Mouse (Mus musculus): ENCODE results near the gene Olfr860.
"Not testable (repeated sequence)": the region's sequence is repeated elsewhere in the genome, so short reads cannot be mapped to it uniquely, and the experiment has no call there.

The Olfr860 gene

DNA sequence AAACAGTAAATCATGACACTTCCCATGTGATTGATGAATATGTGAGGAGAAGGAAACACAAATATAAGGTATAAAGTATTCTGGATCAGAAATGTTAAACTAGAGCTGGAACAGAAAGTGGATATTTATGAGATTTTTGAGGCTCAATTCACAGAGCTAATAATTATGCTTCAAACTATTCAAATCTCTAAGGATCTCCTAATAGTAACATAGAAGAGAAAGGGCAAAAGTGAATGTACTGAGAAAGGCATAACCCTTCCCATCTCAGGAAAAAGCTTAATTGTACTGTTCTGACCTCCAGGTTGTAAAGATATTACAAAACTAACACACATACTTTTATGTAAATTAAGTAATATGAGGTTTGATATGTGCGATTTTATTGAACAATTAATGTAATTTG, at the start of gene Olfr860:
TSS of gene Olfr860 (minus strand) at position 101 of the 400 bp plus-strand sequence.
- DNase-seq = no peak

DNA sequence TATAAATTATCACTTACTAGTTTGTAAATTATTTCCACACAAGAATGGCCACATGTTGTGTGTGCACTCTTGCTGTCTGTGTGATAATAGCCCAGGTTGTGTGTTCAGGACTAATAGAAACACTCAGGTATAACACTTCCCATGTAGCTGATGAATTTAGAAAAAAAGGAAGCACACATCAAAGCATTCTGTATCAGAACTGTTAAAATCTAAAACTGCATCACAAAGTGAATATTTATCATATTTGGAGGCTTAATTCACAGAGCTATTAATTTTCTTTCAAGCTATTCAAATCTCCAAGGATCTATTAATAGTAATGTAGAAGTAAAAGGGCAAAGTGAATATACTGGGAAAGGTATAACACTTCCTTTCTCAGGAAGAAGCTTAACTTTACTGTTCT, 38.4 kb upstream of the Olfr860 start, which contains the start of gene Olfr862:
TSS of gene Olfr862 (minus strand) at position 101 of the 400 bp plus-strand sequence.
- DNase-seq = no peak

DNA sequence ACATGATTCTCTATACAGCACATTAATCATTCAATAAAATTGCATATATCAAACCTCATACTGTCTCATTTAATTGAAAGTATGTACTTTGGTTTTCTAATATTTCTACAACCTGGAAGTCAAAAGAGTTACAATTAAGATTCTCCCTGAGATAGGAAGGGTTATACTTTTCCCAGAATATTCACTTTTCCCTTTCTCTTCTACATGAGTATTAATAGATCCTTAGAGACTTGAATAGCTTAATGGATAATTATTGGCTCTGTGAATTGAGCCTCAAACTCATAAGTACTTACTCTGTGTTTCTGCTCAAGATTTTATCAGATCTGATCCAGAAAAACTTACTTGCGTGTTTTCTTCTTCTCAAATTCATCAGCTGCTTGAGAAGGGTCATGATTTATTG, 44.9 kb downstream of the Olfr860 start, which contains the start of gene Olfr859:
TSS of gene Olfr859 (plus strand) at position 301 of the 400 bp plus-strand sequence.
- not testable (repeated sequence) for DNase-seq

DNA sequence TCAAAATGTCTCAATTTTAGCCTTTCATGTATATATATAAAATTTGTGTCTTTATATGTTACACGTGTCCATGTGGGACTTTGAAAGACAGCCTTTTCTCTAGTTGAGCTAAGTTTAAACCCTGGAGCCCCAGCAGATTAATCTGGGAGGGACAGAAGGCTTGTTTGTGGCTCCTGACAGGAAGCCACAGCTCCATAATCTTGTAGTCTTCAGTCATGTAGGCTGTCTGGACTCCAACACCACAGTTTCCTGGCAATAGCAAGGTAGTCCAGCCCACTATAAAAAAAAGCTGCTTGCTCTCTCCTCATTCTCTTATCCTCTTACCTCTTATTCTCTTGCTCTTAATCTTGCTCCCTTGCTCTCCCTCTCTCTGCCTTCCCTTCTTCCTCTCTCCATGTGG, 46.5 kb downstream of the Olfr860 start:
- DNase-seq = no peak

Data from B cell, adult 2 months (primary cell).